Mouse (Mus musculus) hindbrain, embryonic 16.5 days (tissue): Measurements from ENCODE around the gene Eepd1. TPM values are rescaled to one million over a fixed set of nuclear protein-coding genes. Genes with fewer than 3 reads are reported as not detected.

Experiments
- ATAC-seq: fragments of 200-750 bp; cut with Nextera tagmentation; 2 replicates; pipeline ENCODE4 v1.8.0; 2017; ENCODE audit warnings: moderate TSS enrichment, moderate library complexity
- H3K27ac ChIP-seq: fragments of 300-500 bp; sonication (generic); 2 replicates; pipeline ENCODE4 v1.5.1; 2014; ENCODE audit warnings: low read depth, mild to moderate bottlenecking, control low read depth, low read length, moderate library complexity
- H3K27me3 ChIP-seq: fragments of 300-500 bp; sonication (generic); replicated peaks from 2 replicates; pipeline ENCODE4 v1.6.1; 2014; ENCODE audit warnings: low read length; ENCODE audit not compliant: control insufficient read depth, insufficient read depth
- H3K36me3 ChIP-seq: fragments of 300-500 bp; sonication (generic); 2 replicates; pipeline ENCODE4 v1.6.1; 2014; ENCODE audit warnings: mild to moderate bottlenecking, low read length, moderate library complexity, mixed read lengths; ENCODE audit not compliant: control insufficient read depth, insufficient read depth
- H3K4me1 ChIP-seq: fragments of 300-500 bp; sonication (generic); 2 replicates; pipeline ENCODE4 v1.6.1; 2014; ENCODE audit warnings: low read depth, low read length; ENCODE audit not compliant: control insufficient read depth, insufficient read depth
- H3K4me2 ChIP-seq: fragments of 300-500 bp; sonication (generic); 2 replicates; pipeline ENCODE4 v1.6.1; 2014; ENCODE audit warnings: mild to moderate bottlenecking, low read length, control low read depth, moderate library complexity
- H3K4me3 ChIP-seq: fragments of 300-500 bp; sonication (generic); 2 replicates; pipeline ENCODE4 v1.5.1; 2014; ENCODE audit warnings: mild to moderate bottlenecking, low read length, control low read depth, moderate library complexity
- H3K9ac ChIP-seq: fragments of 300-500 bp; sonication (generic); 2 replicates; pipeline ENCODE4 v1.6.1; 2014; ENCODE audit warnings: low read depth, mild to moderate bottlenecking, control low read depth, low read length, moderate library complexity
- H3K9me3 ChIP-seq: fragments of 300-500 bp; sonication (generic); 2 replicates; pipeline ENCODE4 v1.6.1; 2014; ENCODE audit warnings: mild to moderate bottlenecking, low read length, moderate library complexity; ENCODE audit not compliant: control insufficient read depth
- WGBS: fragments of 180-500 bp; shearing (Covaris S2); extraction: QIAGEN DNeasy Blood & Tissue Kit; methylation state at CpG from one replicate; pipeline ENCODE4 v1.1.7; 2014; 5-methylcytosine and 5-hydroxymethylcytosine counted together
- polyA plus RNA-seq: library from polyadenylated mRNA; unstranded; fragments of >200 nt; fragmentation: Nextera tagmentation; extraction: Ambion mirVana; gene quantifications from 2 replicates; pipeline ENCODE4 v1.2.1, GENCODE M21; 2015

Gene Eepd1
- polyA plus RNA-seq, 1 experiment from 2014 or later: 15.6 TPM

- H3K27me3 ChIP-seq: no peaks in the 10 kb centered on the region
- H3K4me2 ChIP-seq: no peak overlapping the region
- H3K9ac ChIP-seq: no peak overlapping the region
- no peak overlapping the region for H3K4me3 ChIP-seq
- no peaks in the 10 kb centered on the region for H3K9me3 ChIP-seq
- no peaks in the 10 kb centered on the region for H3K36me3 ChIP-seq
- no peaks in the 10 kb centered on the region; the same call in 1 of the 2 replicates for H3K4me1 ChIP-seq
- 47% methylated on average over 7 of the region's 7 CpGs for WGBS
- no peak overlapping the region for H3K27ac ChIP-seq
- no peak for ATAC-seq
Measured at GRCm38 (mm10) chr9:25573753-25574152, 92.4 kb downstream of the Eepd1 start.

DNA sequence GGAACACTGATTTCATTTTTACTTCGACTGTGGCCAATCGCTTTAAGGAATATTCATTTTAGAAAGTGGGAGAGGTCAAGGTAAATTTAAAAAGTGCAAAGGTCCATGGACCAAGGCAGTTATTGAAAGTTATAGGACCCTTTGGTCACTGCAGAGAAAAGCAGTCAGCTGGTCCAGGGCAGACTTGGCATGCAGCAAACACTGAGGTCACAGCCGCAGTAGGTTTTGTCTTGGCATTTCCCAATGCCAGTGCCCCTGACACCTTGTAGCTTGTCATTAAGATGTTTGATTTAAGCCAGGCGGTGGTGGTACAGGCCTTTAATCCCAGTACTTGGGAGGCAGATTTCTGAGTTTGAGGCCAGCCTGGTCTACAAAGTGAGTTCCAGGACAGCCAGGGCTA, 92.8 kb downstream of the Eepd1 start:
- no peaks in the 10 kb centered on the region for H3K9me3 ChIP-seq
- no peak overlapping the region for H3K4me3 ChIP-seq
- no peak overlapping the region for H3K4me2 ChIP-seq
- H3K9ac ChIP-seq: no peak overlapping the region
- no peaks in the 10 kb centered on the region for H3K27me3 ChIP-seq
- no peak overlapping the region for H3K27ac ChIP-seq
- no peaks in the 10 kb centered on the region; the same call in 1 of the 2 replicates for H3K4me1 ChIP-seq
- WGBS: 91% methylated on average over 4 of the region's 4 CpGs
- H3K36me3 ChIP-seq: no peaks in the 10 kb centered on the region
- no peak for ATAC-seq

DNA sequence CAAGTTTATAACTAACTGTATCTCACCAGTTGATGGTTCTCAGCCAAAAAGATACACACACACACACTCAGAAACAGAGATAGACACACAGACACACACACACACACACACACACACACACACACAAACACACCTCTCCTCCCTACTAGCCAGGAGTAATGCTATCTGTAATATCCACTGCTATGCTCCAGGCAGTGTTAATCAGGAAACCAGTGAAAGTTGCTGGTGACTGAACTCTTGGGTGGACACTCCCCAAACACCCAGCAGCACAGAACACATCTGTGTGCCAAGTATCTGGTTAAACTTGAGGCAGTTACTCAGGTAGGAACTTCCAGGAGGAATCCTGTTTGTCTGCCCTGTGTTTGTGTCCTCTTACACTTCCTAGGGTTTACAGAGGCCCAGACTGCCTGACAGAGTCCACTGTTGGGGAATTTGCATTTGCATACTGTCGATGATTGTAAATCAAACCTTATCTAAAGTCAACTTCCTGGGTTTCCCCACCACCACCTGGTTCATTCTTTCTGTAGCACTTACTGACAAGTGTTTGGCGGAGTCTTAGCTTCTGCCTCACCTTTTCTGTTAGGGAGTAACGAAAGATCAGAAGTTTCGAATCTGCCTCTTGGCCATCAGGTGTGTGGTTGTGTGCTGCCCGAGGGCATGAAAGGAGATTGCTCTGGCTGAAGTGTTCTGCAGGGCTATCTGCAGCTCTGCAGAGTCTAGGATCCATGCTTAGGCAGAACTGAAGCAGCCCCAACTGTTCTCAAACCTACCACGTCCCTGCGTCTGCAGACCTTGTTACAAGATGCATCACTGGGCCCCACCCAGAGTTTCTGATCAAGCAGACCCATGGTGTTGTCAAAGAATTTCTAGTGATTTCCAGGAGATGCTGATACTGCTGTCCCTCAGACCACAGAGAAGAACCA, 97.6 kb downstream of the Eepd1 start:
- ATAC-seq: no peak
- Histone ChIP-seq H3K27ac (no peak overlapping the region), H3K4me2 (no peak overlapping the region), H3K27me3 (no peaks in the 10 kb centered on the region), H3K36me3 (no peaks in the 10 kb centered on the region), H3K4me3 (no peak overlapping the region), H3K4me1 (no peaks in the 10 kb centered on the region), H3K9me3 (no peaks in the 10 kb centered on the region), H3K9ac (no peak overlapping the region)
- WGBS: 94% methylated on average over 7 of the region's 7 CpGs

DNA sequence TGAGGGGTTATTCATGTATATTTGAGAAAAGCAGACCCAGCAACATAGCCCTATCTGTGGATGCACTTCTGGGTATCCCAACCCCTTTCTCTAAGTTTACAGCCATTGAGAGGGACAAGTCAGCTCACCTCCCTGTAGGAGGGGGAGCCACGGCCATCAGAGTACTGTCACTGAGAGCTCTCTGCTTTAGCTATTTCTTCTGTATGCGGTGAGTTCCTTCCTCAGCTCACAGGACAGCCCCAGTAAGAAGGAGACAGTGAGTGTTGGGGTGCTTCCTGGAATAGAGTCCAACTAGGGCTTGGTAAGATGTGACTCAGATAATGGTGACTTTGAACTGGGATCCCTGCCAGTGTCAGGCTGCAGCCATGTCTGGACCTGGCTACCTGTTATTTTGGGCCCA, 102.3 kb downstream of the Eepd1 start:
- H3K9ac ChIP-seq: no peak overlapping the region
- H3K36me3 ChIP-seq: no peaks in the 10 kb centered on the region
- 89% methylated on average over 2 of the region's 2 CpGs for WGBS
- no peaks in the 10 kb centered on the region for H3K9me3 ChIP-seq
- ATAC-seq: no peak
- no peak overlapping the region for H3K4me3 ChIP-seq
- H3K4me1 ChIP-seq: no peaks in the 10 kb centered on the region
- H3K4me2 ChIP-seq: no peak overlapping the region
- H3K27ac ChIP-seq: no peak overlapping the region
- H3K27me3 ChIP-seq: no peaks in the 10 kb centered on the region

- WGBS: 76% methylated on average over 1 of the region's 1 CpGs
- Histone ChIP-seq H3K4me3 (no peak overlapping the region), H3K36me3 (no peaks in the 10 kb centered on the region), H3K9ac (no peak overlapping the region), H3K27me3 (no peaks in the 10 kb centered on the region), H3K9me3 (no peaks in the 10 kb centered on the region), H3K4me2 (no peak overlapping the region), H3K27ac (no peak overlapping the region), H3K4me1 (no peaks in the 10 kb centered on the region)
- no peak for ATAC-seq
Measured at GRCm38 (mm10) chr9:25585614-25586013, 104.3 kb downstream of the Eepd1 start.

- Histone ChIP-seq H3K36me3 (no peaks in the 10 kb centered on the region), H3K4me2 (no peak overlapping the region), H3K4me3 (no peak overlapping the region), H3K9me3 (no peaks in the 10 kb centered on the region), H3K27ac (no peak overlapping the region), H3K27me3 (no peaks in the 10 kb centered on the region), H3K4me1 (no peaks in the 10 kb centered on the region), H3K9ac (no peak overlapping the region)
- WGBS: 88% methylated on average over 2 of the region's 2 CpGs
- ATAC-seq: no peak
Measured at GRCm38 (mm10) chr9:25588581-25588980, 107.2 kb downstream of the Eepd1 start.

- Histone ChIP-seq H3K36me3 (no peaks in the 10 kb centered on the region), H3K27me3 (no peaks in the 10 kb centered on the region), H3K27ac (no peak overlapping the region), H3K4me3 (no peak overlapping the region), H3K4me2 (no peak overlapping the region), H3K9me3 (no peaks in the 10 kb centered on the region), H3K4me1 (no peaks in the 10 kb centered on the region), H3K9ac (no peak overlapping the region)
- WGBS: 45% methylated on average over 4 of the region's 4 CpGs
- ATAC-seq: no peak
Measured at GRCm38 (mm10) chr9:25590740-25591139, 109.4 kb downstream of the Eepd1 start.

DNA sequence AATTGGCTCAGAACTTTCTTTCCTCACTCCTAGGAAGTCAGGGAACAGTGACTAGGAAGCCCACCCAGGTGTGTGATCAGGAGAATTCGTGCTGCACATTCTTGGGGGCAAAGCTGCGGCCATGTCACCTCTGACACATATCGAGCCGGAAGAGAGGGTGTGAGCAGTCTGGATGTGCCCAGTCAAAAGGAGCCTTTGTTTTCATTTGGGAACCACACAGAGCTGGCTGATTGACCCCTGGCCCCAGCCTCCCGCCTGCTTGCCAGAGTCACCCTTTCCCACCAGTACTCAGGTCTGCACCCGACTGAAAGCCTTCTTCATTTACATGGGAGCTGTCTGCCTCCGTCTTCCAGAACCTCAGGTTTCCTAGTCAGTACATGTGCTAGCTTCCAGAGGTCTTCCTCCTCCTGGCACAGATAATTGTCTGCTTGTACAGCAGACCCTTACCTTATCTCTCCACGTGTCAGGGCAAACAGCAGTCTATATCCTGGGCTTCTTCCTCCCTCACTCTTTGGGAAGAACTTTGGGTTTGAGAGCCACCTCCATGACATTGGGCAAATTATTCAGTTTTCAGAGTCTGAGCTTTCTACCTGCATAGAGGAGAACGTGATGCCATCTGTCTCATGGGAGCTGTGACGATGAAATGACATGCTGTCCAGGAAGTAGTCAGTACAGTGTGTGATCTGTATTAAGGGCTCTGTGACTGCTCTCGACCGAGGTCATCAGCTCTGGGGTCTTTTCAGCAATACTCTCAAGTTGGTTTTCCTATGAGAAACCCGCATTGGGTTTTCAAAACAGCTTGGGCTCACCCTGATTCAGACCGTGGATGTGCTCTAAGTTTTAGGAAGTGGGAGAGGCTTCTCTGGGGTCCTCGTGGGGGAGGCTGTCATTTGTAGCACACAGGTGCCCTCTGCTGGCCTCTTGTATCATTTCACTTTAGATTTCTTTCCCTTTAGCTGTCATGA, 110.3 kb downstream of the Eepd1 start:
- peak; percentile 86 for ATAC-seq
- 29% methylated on average over 15 of the region's 15 CpGs for WGBS
- Histone ChIP-seq H3K4me2 (peak overlapping the region; percentile 45), H3K4me1 (no peaks in the 10 kb centered on the region), H3K36me3 (no peaks in the 10 kb centered on the region), H3K9ac (no peak overlapping the region), H3K9me3 (no peaks in the 10 kb centered on the region), H3K27ac (no peak overlapping the region), H3K27me3 (no peaks in the 10 kb centered on the region), H3K4me3 (no peak overlapping the region)
